Mouse (Mus musculus) lung, postnatal 25 days (tissue): ENCODE results near the gene Alox15.

Source experiments
- DNase-seq: peaks from one replicate; pipeline ENCODE4 v3.0.0; 2022; ENCODE audit warnings: low spot score

Gene Alox15

DNA sequence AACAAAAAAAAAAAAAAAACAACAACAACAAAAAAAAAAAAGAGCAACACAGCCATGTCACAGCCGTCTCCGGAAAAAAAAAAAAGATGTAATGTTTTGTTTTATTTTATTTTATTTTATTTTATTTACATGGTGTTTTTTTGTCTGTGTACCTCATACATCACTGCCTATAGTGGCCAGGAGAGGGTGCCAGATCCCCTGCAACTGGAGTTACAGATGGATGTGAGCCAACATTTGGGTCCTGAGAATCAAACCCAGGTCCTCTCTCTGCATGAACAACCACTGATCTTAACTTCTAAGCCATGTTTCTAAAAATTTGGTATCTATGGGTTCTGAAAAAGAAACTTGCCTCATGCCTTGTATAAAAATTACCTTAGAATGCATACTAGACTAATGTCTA is 43.5 kb downstream of the Alox15 start:
- DNase-seq, result no peak

DNA sequence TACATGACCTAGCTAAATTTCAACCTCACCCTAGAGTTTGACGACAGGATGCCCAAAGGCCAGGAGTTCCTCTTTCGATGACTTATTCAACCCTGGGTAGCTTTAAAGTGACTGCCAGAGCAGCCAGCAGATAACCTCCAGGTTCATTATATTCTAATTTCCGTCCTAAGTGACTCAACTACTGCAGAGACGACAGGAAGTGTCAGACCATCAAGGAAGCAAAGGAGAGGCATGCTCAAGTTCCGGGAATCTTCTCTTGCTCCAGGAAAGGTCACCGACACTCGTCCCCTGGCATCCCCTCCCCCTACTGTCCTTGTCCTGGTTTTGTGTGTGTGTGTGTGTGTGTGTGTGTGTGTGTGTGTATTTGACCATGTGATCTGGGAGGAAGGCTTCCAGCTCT is 45.7 kb downstream of the Alox15 start:
- DNase-seq, result peak; percentile 10

DNA sequence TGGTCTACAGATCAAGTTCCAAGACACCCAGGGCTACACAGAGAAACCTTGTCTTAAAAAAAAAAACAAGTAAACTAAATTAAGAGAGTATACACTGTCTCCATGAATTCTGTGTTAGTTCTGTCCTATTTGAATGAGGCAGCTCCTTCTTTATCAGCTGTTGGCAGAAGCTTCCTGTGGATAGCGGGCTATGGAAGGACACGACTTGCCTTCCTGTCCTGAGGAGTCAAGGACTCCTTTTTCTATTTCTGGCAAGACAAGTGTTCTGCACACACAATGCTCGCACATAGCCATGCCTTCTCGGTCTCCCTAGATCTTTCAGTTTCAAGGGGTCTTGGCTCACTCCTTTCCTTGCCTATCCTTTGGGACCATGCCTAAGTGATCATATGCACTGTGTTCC is 49.5 kb downstream of the Alox15 start:
- DNase-seq, result peak; percentile 36

DNA sequence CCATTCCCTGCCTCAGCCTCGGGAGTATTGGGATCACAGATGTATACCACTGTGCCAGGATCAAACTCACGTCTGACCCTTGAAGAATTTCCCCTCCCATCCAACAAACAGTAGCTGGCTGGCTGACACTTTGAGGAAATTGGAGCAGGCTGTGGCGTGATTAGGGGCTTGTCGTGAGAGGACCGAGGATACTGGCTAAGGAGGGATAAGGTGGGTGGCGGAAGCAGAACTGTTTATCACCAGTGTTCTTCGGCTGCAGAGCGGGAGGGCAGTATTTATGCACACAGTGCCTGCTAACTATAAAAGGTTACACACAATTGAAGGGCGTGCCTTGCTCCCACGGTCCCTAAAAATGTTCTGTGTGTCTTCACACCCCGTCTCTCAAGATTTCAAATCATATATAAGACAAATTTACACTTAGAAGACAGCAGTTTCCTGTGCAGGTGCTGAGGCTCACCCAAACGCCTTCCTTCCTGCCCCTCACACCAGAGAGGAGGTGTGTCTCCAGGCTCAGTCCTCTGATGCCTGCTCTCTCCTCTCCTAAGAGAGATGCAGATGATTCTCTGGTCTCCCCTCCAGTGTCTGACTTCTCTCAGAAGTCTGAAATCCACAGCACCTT is 53.9 kb downstream of the Alox15 start:
- peak; percentile 32 for DNase-seq

DNA sequence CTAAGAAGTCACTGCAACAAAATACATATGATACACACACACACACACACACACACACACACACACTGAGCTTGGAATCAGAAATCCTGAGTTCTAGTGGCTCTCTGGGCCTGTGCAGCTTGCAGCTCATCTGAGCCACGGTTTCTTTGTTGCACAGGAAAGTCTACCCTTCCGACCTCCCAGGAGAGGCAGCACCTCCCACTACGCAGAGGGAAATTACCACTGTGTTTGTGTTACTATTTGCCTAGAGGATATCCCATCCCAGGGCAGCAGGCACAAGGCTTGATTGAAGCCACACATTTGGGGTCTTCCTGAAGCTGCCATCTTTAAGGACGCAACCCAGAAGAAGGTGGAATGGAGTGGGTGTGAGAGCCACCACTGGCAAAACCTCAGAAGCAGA is 54.4 kb downstream of the Alox15 start:
- no peak for DNase-seq
